Mouse (Mus musculus): ENCODE results near the gene Ndufaf7. TPM values are rescaled to one million over a fixed set of nuclear protein-coding genes. Genes with fewer than 3 reads are reported as not detected.

Ndufaf7 gene
- polyA plus RNA-seq (2014; fragmentation: Nextera tagmentation; extraction: Ambion mirVana): 45.4 and 63.2 TPM in 2 replicates

- Histone ChIP-seq H3K36me3 (ENCODE audit: control insufficient read depth, insufficient read depth, low read length) (peaks cover 38% of the 10 kb centered on the region), H3K4me3 (ENCODE audit: low read length) (peak within 1 kb of the TSS; percentile 65), H3K4me2 (replicated peaks; ENCODE audit: low read depth, low read length) (peak within 1 kb of the TSS; percentile 82), H3K4me1 (ENCODE audit: control insufficient read depth, insufficient read depth, low read length) (no peaks in the 10 kb centered on the region), H3K27ac (ENCODE audit: low read depth, low read length) (no peak within 1 kb of the TSS), H3K9ac (ENCODE audit: low read depth, low read length) (peak within 1 kb of the TSS; percentile 72), H3K27me3 (ENCODE audit: control insufficient read depth, insufficient read depth, low read length) (no peaks in the 10 kb centered on the region), H3K9me3 (ENCODE audit: control insufficient read depth, low read length) (no peaks in the 10 kb centered on the region)
- WGBS: under 1% methylated on average over 45 of the region's 45 CpGs
- ATAC-seq (ENCODE audit: low FRiP score, low TSS enrichment): peak; percentile 99
Measured at GRCm38 (mm10) chr17:78936466-78937228, at the start of gene Ndufaf7, which contains the start of gene Cebpz. Gene Ndufaf7, plus strand, starts transcription at chr17:78937136. Gene Cebpz, minus strand, starts transcription at chr17:78937066.

GRCm38 (mm10) chr17:78888554-78888953 is 48.4 kb upstream of the Ndufaf7 start:
- Histone ChIP-seq H3K4me1 (ENCODE audit: control insufficient read depth, insufficient read depth, low read length) (no peaks in the 10 kb centered on the region), H3K9me3 (ENCODE audit: control insufficient read depth, low read length) (no peaks in the 10 kb centered on the region), H3K9ac (ENCODE audit: low read depth, low read length) (no peak overlapping the region), H3K4me3 (ENCODE audit: low read length) (no peak overlapping the region), H3K4me2 (replicated peaks; ENCODE audit: low read depth, low read length) (no peak overlapping the region), H3K27me3 (ENCODE audit: control insufficient read depth, insufficient read depth, low read length) (no peaks in the 10 kb centered on the region), H3K27ac (ENCODE audit: low read depth, low read length) (no peak overlapping the region), H3K36me3 (ENCODE audit: control insufficient read depth, insufficient read depth, low read length) (no peaks in the 10 kb centered on the region)
- WGBS: 85% methylated on average over 4 of the region's 4 CpGs
- ATAC-seq (ENCODE audit: low FRiP score, low TSS enrichment): no peak

GRCm38 (mm10) chr17:78889184-78889583 is 47.8 kb upstream of the Ndufaf7 start:
- H3K4me2 ChIP-seq (replicated peaks; ENCODE audit: low read depth, low read length): no peak overlapping the region
- no peaks in the 10 kb centered on the region for H3K9me3 ChIP-seq (ENCODE audit: control insufficient read depth, low read length)
- no peak for ATAC-seq (ENCODE audit: low FRiP score, low TSS enrichment)
- no peak overlapping the region for H3K27ac ChIP-seq (ENCODE audit: low read depth, low read length)
- H3K4me3 ChIP-seq (ENCODE audit: low read length): no peak overlapping the region
- H3K9ac ChIP-seq (ENCODE audit: low read depth, low read length): no peak overlapping the region
- no peaks in the 10 kb centered on the region for H3K36me3 ChIP-seq (ENCODE audit: control insufficient read depth, insufficient read depth, low read length)
- no peaks in the 10 kb centered on the region for H3K4me1 ChIP-seq (ENCODE audit: control insufficient read depth, insufficient read depth, low read length)
- no peaks in the 10 kb centered on the region for H3K27me3 ChIP-seq (ENCODE audit: control insufficient read depth, insufficient read depth, low read length)
- WGBS: 53% methylated on average over 3 of the region's 3 CpGs

DNA sequence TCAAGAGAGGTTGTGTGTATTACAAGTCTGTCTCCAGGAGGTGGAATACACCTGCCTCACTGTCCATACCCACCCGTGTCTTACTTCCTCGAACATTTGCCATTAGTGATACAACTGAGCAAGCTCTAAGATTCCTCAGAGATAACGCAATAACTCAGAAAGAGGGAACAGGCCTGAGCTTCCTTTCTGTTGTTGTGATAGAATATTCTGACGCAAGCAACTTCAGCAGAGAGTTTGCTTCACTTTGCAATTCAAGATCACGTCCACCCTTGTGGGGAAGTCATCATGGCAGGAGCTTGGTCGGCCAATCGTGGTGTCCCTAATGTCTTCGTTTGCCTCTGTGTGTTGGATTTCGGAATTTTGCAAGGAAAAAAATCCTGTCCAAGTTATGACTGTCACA is 45.9 kb upstream of the Ndufaf7 start:
- Histone ChIP-seq H3K36me3 (ENCODE audit: control insufficient read depth, insufficient read depth, low read length) (no peaks in the 10 kb centered on the region), H3K27ac (ENCODE audit: low read depth, low read length) (no peak overlapping the region), H3K9ac (ENCODE audit: low read depth, low read length) (no peak overlapping the region), H3K27me3 (ENCODE audit: control insufficient read depth, insufficient read depth, low read length) (no peaks in the 10 kb centered on the region), H3K4me2 (replicated peaks; ENCODE audit: low read depth, low read length) (no peak overlapping the region), H3K4me1 (ENCODE audit: control insufficient read depth, insufficient read depth, low read length) (no peaks in the 10 kb centered on the region), H3K4me3 (ENCODE audit: low read length) (no peak overlapping the region), H3K9me3 (ENCODE audit: control insufficient read depth, low read length) (no peaks in the 10 kb centered on the region)
- ATAC-seq (ENCODE audit: low FRiP score, low TSS enrichment): no peak
- 79% methylated on average over 9 of the region's 9 CpGs for WGBS

- 88% methylated on average over 7 of the region's 7 CpGs for WGBS
- no peak overlapping the region for H3K4me2 ChIP-seq (replicated peaks; ENCODE audit: low read depth, low read length)
Measured at GRCm38 (mm10) chr17:78894991-78895390, 41.9 kb upstream of the Ndufaf7 start.

GRCm38 (mm10) chr17:78895394-78895793 is 41.5 kb upstream of the Ndufaf7 start:
- Histone ChIP-seq H3K4me2 (replicated peaks; ENCODE audit: low read depth, low read length) (peak overlapping the region; percentile 9; the same call in 1 of the 2 replicates), H3K9me3 (ENCODE audit: control insufficient read depth, low read length) (no peaks in the 10 kb centered on the region), H3K4me3 (ENCODE audit: low read length) (no peak overlapping the region), H3K36me3 (ENCODE audit: control insufficient read depth, insufficient read depth, low read length) (no peaks in the 10 kb centered on the region), H3K27ac (ENCODE audit: low read depth, low read length) (no peak overlapping the region), H3K27me3 (ENCODE audit: control insufficient read depth, insufficient read depth, low read length) (no peaks in the 10 kb centered on the region), H3K4me1 (ENCODE audit: control insufficient read depth, insufficient read depth, low read length) (no peaks in the 10 kb centered on the region), H3K9ac (ENCODE audit: low read depth, low read length) (no peak overlapping the region; the same call in 1 of the 2 replicates)
- WGBS: 25% methylated on average over 8 of the region's 8 CpGs
- ATAC-seq (ENCODE audit: low FRiP score, low TSS enrichment): no peak

More at GRCm38 (mm10) chr17:78894991-78895390, 41.9 kb upstream of the Ndufaf7 start:
- ATAC-seq (ENCODE audit: low FRiP score, low TSS enrichment): no peak
- no peaks in the 10 kb centered on the region for H3K27me3 ChIP-seq (ENCODE audit: control insufficient read depth, insufficient read depth, low read length)
- H3K4me3 ChIP-seq (ENCODE audit: low read length): no peak overlapping the region
- H3K27ac ChIP-seq (ENCODE audit: low read depth, low read length): no peak overlapping the region
- H3K36me3 ChIP-seq (ENCODE audit: control insufficient read depth, insufficient read depth, low read length): no peaks in the 10 kb centered on the region
- H3K9me3 ChIP-seq (ENCODE audit: control insufficient read depth, low read length): no peaks in the 10 kb centered on the region
- no peak overlapping the region for H3K9ac ChIP-seq (ENCODE audit: low read depth, low read length)
- no peaks in the 10 kb centered on the region for H3K4me1 ChIP-seq (ENCODE audit: control insufficient read depth, insufficient read depth, low read length)

DNA sequence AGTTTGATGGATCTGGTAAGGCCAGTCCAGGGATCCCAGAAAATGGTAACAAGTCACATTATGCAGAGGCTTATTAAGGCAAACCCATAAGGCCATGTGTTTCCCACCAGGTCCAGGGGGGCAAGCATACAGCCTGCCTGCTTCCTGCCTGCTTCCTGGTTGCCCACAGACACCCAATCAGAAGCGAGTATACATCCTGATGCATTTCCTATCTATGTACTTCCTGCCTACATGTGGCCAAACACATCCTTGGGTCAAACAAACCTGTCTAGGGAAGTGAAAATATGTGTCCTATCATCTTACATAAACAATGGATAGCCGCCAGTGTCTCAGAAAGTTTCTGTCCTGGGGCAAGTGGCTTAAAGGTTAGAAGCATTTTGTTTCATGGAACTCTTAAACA is 33.8 kb upstream of the Ndufaf7 start:
- no peak overlapping the region for H3K4me2 ChIP-seq (replicated peaks; ENCODE audit: low read depth, low read length)
- ATAC-seq (ENCODE audit: low FRiP score, low TSS enrichment): no peak
- no peak overlapping the region for H3K4me3 ChIP-seq (ENCODE audit: low read length)
- no peak overlapping the region for H3K9ac ChIP-seq (ENCODE audit: low read depth, low read length)
- no peaks in the 10 kb centered on the region for H3K9me3 ChIP-seq (ENCODE audit: control insufficient read depth, low read length)
- H3K27me3 ChIP-seq (ENCODE audit: control insufficient read depth, insufficient read depth, low read length): no peaks in the 10 kb centered on the region
- WGBS: 65% methylated on average over 2 of the region's 2 CpGs
- no peaks in the 10 kb centered on the region for H3K4me1 ChIP-seq (ENCODE audit: control insufficient read depth, insufficient read depth, low read length)
- no peaks in the 10 kb centered on the region for H3K36me3 ChIP-seq (ENCODE audit: control insufficient read depth, insufficient read depth, low read length)
- no peak overlapping the region for H3K27ac ChIP-seq (ENCODE audit: low read depth, low read length)

GRCm38 (mm10) chr17:78906892-78907291 is 30.0 kb upstream of the Ndufaf7 start, which contains the start of gene Sult6b1:
Gene Sult6b1, minus strand, starts transcription at chr17:78906992.
- no peaks in the 10 kb centered on the region for H3K27me3 ChIP-seq (ENCODE audit: control insufficient read depth, insufficient read depth, low read length)
- H3K9ac ChIP-seq (ENCODE audit: low read depth, low read length): no peak within 1 kb of the TSS
- H3K4me1 ChIP-seq (ENCODE audit: control insufficient read depth, insufficient read depth, low read length): no peaks in the 10 kb centered on the region
- WGBS: 78% methylated on average over 5 of the region's 5 CpGs
- no peak for ATAC-seq (ENCODE audit: low FRiP score, low TSS enrichment)
- H3K9me3 ChIP-seq (ENCODE audit: control insufficient read depth, low read length): no peaks in the 10 kb centered on the region
- no peak within 1 kb of the TSS for H3K4me2 ChIP-seq (replicated peaks; ENCODE audit: low read depth, low read length)
- H3K4me3 ChIP-seq (ENCODE audit: low read length): no peak within 1 kb of the TSS
- no peak within 1 kb of the TSS for H3K27ac ChIP-seq (ENCODE audit: low read depth, low read length)
- H3K36me3 ChIP-seq (ENCODE audit: control insufficient read depth, insufficient read depth, low read length): no peaks in the 10 kb centered on the region

DNA sequence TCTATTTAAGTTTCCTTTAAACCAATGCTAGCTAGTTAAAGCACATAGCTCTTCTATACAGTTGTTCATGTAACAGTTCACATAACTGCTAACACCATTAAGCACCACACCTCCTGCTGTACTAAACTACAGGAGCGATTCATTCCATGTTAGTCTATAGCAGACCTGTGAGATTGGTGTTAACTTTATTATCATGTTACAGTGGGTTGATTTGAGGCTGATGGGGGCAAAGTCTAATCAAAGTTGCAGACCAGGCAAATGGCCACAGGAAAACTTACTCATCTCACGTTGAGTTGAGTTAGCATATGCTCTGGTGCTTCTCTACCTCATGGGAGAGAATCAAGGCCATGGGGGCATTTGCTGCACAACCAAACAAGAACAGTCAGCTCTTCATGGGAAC is 27.6 kb upstream of the Ndufaf7 start:
- no peak overlapping the region for H3K27ac ChIP-seq (ENCODE audit: low read depth, low read length)
- H3K36me3 ChIP-seq (ENCODE audit: control insufficient read depth, insufficient read depth, low read length): no peaks in the 10 kb centered on the region
- no peak for ATAC-seq (ENCODE audit: low FRiP score, low TSS enrichment)
- no peak overlapping the region for H3K4me2 ChIP-seq (replicated peaks; ENCODE audit: low read depth, low read length)
- no peak overlapping the region for H3K4me3 ChIP-seq (ENCODE audit: low read length)
- H3K4me1 ChIP-seq (ENCODE audit: control insufficient read depth, insufficient read depth, low read length): no peaks in the 10 kb centered on the region
- WGBS: 70% methylated on average over 2 of the region's 2 CpGs
- no peaks in the 10 kb centered on the region for H3K27me3 ChIP-seq (ENCODE audit: control insufficient read depth, insufficient read depth, low read length)
- no peak overlapping the region for H3K9ac ChIP-seq (ENCODE audit: low read depth, low read length)
- H3K9me3 ChIP-seq (ENCODE audit: control insufficient read depth, low read length): no peaks in the 10 kb centered on the region

Measured in kidney, embryonic 14.5 days (tissue).